Mouse (Mus musculus) stomach, postnatal 0 days (tissue): Measurements from ENCODE around the gene Pcdh7.

Source experiments
- CTCF ChIP-seq: IDR thresholded peaks from 2 replicates; pipeline ENCODE4 v1.5.1; 2016; ENCODE audit warnings: antibody characterized with exemption, low read depth, mild to moderate bottlenecking, moderate library complexity
- EP300 ChIP-seq: optimal IDR thresholded peaks from 2 replicates; pipeline ENCODE3; 2016; ENCODE audit warnings: antibody characterized with exemption

DNA sequence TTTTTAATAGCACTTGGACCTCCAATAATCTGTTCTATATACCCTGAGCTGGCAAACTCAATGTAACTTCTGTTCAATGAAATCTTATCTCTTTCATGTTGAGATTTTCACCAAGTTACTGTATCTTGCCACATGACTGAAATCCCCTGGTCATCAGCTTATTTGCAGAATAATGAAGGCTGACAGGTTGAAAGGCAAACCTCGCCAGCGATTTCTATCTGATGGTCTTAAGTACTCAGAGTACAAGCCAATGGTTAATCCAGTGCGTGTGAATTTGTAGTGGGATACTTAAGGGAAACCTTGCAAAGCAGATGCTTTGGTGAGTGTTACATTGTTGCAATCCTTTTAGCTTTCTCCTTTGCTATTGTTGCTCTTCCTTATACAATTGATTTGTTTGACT lies 398.3 kb downstream of the Pcdh7 start:
- TF ChIP-seq EP300 (no peak), CTCF (no peak)
